Mouse (Mus musculus) urinary bladder, postnatal 4 days (tissue): Measurements from ENCODE around the gene Vps13a.
A peak's percentile ranks its signal among the peaks of the same experiment; 100 is the strongest.
"Not testable (repeated sequence)": the region's sequence is repeated elsewhere in the genome, so short reads cannot be mapped to it uniquely, and the experiment has no call there.

Source experiments
- DNase-seq, 2 experiments: peaks; one replicate each; pipeline ENCODE4 v3.0.0; 2021 to 2022; ENCODE audit warnings: low spot score in 2 of 2

Vps13a gene

DNA sequence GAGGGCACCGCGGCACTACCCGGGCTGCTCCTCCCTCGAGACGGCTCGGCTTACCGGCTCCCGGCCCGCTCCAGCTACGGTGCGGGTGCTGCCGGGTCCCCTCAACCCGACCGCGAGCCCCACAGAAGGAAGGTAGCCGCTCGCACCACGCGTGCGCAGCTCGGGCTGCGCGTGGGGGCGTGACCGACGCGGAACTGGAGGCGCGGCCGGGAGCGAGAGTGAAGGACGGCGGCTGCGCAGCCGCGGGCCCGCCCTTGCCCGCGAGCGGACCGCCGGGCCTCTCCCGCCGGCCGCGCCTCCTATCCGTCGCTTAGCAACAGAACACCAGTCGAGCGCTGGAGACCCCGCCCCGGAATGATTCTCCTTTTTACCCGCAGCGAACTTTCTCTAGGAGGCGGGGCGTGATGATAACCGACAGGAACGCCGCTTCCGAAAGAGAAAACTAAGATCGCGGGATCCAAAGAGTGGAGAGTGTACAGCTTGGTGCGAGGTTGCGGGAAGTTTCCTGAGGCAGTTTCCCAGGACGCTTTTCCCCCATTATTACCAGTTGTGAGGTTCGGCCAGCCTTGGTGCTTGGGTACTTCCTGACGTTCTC is at the start of gene Vps13a:
Gene Vps13a, minus strand, starts transcription at position 144 of the 595 bp plus-strand sequence.
- peak; percentile 84 to 87 for DNase-seq

DNA sequence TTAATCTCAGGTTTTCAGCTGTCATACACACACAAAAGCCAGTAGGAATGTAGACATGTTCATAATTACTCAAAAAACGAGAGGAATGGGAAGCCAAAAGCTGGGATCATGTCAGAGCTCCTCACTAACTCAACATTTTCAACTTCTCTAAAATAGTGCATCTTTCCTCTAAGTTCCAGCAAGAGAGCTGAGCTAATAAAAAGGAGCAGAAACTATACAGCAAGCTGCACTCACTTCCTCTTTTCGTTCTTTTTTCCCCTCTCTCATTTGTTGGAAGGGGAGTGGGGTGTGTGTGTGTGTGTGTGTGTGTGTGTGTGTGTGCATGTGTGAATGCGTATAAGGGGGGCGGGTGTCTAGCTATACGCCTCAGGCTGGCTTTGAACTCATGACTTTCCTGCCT is 46.9 kb upstream of the Vps13a start:
- no peak for DNase-seq

DNA sequence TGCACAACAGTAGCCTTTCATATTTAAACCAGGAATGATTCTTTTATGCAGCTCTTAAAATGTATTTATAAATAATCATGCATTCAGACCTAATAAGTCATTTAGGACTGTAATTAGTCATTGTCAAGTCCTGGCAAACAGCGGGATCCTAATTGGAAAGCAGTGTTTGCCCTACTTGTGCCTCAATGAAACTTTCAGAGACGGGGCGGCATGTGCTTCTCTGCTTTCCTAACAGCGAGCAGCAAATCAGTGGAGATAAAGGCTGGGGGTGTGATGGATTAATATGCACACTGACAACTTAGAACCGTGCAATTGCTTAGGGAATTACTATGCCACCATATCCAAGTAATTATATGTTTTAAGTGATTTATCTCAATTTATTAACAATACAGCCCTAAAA is 44.5 kb upstream of the Vps13a start:
- DNase-seq: no peak

DNA sequence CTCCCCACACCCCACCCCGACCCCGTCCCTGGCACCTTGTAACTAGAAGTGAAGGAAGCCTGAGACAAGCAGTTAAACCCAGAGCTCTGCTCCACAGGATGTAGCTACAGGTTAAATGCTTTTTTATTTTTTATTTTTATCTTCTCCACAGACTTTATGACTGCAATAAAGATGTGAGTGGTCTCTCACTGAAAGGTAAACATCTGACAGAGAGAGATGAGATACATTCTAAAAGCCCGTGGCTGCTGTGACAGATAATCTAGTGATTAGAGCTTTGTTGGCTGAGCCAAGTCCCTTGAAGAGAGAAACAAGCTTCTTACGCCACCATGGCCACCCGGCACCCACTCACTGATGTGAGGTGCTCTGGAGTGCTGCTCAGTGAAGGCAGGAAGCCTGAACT is 34.1 kb upstream of the Vps13a start:
- DNase-seq: no peak

DNA sequence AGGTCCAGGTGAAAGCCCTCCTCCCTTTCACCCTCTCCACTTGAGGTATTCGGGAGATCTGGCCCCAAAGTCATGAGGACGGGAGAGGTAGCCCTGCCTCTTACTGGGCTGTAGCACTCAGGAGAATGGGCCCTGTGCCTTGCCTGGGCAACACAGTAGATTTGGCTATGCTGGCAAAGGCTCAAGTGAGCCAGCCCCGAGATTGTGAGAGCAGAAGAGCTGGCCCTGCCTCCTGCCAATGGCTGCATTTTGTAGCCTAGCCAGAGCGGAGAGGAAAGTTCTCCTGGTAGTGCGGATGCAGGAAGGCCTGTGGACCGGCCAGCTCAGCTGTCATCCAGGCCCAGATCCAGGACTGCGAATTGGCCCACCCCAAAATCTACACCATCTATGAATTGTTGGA is 32.6 kb upstream of the Vps13a start:
- no peak for DNase-seq

DNA sequence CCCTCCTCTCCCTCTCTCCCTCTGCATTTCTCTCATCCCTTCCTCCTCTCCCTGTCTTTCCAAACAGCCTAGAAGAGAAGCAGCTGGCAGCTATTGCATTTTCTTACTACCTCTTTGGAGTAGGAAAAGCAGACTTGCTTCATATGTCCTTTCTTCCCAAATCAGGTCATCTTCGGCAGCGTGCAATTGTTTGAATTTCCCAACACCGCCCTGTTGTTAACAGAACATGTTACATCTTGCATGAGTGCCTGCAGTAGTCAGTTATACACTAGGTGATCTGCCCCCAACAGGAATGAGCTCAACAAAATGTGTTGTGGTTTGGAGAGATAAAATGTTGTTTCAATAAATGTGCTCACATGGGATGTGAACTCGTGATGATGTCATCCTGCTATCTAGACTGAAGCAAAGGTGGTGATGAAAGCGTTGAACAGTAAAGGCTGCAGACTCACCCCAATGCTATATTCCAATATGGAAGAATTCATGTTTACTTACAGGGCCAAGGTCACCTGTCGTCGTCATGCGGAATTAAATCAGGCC is 31.4 kb upstream of the Vps13a start:
- DNase-seq: no peak

DNA sequence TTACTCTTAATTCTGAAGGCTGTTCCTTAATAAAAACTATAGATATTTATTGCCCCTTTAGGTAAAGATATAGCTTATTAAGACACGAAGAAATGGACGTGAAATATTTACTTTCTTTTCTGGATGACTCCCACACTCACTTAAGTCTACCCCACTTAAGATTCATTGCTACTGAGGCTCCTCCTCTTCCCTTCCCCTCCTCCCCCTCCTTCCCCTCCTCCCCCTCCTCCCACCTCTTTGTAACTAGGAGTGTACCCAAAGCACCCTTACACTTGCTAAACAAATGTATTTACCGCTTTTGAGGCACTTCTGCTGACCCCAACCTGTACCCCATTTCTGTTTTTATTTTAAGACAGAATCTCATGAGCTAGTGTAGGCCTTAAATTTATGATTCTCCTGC is 24.4 kb upstream of the Vps13a start:
- DNase-seq: no peak

DNA sequence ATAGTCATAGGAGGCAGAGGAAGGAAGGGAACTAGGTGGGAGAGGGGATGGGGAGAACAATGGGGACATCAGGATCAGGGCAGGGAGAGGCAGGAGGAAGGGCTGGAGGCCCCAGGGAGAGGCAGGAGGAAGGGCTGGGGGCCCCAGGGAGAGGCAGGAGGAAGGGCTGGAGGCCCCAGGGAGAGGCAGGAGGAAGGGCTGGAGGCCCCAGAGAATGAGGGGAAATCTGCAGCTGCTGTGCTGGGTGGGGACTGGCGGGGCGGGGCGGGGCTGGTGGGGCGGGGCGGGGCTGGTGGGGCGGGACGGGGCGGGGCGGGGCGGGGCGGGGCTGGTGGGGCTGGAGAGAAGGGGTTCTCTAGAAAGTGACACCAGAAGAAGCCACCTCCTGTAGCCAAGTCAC is 23.8 kb upstream of the Vps13a start:
- no peak for DNase-seq

DNA sequence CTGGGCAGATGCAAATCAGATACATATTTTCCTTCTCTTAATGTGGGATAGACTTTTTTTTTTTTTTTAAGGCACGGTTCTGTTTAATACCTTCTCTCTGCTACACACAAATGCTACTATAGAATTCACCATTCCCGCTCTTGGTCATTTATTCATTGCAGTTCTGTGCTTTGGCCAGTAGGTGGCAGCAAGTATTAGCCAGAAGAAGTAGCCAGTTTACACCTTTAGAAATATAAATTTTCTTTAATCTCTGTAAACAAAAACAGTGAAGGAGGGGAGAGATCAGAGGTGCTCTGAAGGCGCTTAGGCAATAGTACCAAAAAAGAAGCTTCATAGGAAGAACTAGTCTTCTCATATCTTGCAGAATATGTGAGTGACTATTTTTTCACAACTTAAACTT is 22.0 kb upstream of the Vps13a start:
- DNase-seq: no peak

DNA sequence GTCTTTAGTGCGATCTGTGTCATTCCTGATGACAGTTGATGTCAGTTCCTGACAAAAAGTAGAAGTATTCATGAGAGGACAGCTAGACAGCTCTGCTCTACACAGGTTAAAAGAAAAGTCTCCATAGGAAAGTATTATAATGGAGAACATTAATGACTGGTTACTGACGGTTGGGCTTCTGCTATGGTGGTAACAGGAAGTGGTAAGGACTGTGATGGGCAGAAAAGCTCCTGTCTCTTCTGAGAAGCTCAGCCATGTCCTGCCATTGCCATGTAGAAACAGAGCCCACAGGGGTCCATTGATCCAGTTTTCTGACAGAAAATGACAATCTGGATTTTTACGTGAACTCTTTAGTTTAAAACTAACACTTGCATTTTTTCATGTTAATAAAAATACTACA is 21.4 kb upstream of the Vps13a start:
- no peak for DNase-seq

DNA sequence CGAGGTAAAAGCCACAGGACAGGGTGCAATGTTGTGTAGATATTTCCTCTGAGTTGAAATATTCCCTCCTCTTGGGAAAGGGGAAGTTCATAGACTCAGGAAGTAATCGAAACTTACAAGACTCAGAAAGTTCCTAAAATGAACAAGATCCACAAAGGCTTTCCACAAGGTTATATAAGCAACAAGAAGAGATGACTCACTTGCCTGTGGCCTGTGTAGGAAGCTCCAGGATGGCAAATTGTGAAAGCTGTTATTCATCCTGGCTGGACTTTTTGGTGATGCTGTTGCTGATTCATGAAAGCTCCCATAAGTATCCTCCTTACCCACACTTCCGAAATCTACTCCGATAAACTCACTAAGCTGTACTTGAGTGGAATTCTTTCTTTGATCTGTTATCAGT is 17.2 kb upstream of the Vps13a start:
- DNase-seq: no peak

DNA sequence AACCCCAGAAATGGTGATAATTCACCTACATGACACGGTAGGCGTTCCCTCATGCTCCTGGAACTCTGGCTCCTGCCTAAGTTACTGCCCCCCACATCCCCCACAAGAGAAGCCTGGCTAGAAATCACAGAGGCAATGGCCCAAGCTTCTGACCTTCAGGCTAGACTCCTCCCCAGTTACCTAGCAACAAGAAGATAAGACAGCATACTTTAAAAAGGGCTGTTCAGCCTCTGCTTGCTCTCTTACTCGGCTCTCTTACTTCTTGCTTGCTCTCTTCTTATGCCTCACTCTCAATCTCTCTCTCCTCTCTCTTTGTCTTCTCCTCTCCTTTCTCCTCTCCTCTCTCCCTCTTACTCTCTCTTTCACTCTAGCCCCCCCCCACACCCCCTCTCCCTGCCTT is 13.8 kb upstream of the Vps13a start:
- not testable (repeated sequence) for DNase-seq

DNA sequence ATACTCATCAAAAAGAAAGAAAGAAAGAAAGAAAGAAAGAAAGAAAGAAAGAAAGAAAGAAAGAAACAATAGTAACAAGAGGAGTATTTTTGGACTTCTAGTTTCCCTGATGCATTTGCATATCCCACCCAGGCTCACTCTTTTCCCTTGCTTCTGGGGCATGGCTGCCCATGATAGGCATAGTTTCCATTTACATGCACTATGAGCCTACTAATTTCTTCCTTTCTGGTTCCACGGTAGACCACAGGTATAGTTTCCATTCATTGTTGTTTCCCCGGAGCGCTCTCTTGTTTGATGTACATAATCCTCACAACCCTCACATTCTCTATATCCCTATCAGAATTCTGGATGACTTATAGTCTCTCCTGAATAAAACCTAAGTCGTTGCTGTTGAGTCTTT is 9.2 kb upstream of the Vps13a start:
- DNase-seq: no peak

DNA sequence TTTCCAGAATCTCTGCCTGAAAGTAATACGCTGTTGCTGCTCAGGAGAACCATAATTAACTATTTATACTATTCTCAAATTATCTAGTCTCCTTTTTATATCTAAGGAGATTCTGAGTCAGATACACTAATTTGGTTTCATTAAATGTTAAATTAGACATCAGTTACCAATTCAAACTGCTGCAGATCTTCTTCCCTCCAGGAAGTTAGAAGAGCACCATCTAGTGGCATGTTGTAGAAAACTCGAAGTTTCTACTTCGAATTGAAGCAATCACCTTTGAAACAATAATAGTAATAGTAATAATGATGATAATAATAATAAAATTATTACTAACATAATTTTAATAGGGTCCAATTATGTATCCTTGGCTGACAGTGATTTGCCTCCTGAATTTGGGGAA is 4.1 kb upstream of the Vps13a start:
- no peak for DNase-seq

DNA sequence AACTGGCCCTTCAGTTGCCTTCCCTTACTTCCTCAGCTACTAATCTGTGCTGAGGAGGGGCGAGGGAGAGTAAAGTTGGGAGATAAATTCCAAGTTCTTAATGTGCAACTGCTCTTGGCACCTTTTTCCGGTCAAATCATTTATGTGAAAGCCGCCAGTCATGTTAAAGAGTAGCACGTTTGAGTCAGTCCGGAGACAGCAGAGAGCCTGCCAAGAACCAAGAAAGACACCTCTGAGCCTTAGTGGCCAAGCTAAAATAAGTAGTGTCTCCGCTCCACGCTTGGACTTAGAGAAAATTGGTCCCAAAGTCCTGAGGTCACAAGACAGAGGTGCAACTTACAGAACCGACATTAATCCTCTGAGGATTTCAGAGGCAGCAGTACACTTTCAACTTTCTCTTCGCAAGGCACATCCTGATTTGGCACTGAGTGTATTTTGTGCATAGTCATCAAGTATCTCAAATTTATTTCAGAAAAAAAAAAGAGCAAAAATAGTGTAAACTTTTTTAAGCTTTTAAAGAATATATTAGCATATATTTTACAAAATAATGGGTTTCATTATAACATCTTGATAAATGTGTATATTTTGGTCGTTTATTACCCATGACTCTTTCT is 780 bp upstream of the Vps13a start:
- DNase-seq: no peak

DNA sequence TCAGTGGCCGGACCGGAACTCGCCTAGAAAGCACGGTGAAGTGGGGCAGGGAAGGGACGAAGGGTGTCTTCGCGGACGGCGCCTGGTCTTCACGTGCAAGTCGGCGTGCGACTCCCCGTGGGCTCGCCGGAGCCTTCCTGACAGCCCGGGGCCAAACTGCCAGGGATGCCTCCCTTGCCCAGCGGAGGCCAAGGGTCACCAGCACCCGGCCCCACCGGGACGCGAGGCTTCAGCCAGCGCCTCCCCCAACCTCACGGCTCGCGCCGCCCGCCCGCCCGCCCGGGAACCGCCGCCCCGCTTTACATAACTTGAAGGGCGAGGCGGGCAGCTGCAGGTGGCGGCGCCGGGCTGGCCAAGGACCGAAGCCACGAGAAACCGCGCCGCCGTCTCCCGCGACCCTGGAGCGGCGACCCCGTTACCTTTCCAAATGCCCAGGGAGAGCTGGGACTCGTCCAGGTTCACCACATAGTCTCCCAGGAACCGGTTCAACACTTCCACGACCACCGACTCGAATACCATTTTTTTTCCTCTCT is 416 bp downstream of the Vps13a start:
- DNase-seq: peak in 1 of 2 experiments; percentile 34

DNA sequence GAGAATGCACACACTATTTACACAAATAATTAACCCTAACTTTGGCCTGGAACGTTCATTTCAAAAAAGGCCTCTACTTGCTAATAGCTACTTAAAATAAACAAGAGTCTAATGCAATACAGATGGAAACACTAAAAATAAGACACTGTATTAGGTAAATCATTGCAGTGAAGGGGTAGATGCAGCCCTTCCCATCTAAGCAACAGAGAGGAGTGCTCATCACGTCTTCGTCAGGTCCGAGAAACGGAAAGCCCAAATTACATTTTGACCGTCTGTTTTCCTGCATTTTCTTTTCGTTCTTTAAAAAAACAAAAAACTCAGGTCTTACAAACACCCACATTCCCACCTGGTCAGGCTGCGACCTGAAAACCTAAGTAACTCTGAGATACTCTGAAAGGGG is 947 bp downstream of the Vps13a start:
- no peak for DNase-seq

DNA sequence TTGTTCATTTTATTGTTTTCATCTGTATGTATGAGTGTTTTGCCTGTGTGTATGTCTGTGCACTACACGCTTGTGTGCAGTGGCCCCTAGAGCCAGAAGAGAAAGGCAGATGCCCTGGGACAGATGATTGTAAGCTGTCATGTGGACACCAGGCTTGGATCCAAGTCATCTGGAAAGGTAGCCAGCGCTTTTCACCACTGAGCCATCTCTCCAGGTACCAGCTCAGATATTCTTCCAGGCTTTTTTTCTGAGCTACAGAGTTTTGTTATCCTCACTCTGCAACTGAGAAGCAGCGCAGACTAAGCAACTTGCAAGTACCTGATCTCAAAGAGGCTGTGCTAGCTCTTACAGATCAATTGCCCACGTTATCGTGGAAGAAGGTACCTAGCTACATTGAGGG is 1.5 kb downstream of the Vps13a start:
- DNase-seq: no peak

DNA sequence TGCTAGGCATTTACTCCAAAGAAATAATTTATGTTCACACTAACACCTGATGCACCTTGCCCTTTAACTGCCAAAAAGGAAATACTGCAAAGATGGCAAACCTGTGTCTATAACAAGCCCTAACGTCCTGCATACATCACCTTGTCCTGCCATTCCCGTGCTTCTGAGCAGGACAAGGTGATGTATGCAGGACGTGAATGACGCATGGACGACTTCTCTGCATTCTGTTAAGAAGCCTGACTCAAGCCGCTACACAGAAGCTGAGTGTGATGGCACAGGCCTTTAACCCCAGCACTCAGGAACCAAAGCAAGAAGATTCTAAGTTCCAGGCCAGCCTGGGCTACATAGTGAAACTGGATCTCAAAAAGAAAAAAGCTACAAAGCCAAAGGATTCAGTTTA is 2.2 kb downstream of the Vps13a start:
- DNase-seq: no peak

DNA sequence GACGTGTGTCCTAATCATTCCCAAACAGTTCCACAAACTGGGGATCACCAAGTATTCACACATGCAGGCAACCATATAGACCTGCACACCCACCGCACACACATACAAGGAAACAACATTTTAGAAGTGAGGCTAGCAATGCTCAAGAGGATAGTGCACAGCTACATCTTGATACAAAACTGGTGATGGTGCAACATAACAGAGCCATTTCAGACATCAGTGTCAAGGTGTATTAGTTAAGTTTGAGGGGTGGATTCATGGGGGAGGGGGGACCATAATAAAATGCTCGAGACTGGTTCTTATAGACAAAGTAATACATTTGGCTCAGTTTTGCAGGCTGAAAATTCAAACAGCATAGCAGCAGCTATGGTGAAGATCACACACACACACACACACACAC is 2.8 kb downstream of the Vps13a start:
- no peak for DNase-seq

DNA sequence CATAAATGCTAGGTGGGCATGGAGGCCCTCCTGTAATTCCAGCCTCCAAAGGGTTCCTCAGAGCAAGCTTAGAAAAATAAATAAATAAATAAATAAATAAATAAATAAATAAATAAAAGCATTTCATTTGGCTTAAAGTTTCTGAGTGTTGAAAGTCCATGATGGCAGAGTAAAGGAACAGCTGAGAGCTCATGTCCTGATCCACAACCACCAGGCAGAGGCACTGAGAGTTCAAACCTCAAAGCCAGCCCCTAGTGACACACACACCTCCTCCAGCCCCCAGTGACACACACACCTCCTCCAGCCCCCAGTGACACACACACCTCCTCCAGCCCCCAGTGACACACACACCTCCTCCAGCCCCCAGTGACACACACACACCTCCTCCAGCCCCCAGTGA is 3.3 kb downstream of the Vps13a start:
- not testable (repeated sequence) for DNase-seq

DNA sequence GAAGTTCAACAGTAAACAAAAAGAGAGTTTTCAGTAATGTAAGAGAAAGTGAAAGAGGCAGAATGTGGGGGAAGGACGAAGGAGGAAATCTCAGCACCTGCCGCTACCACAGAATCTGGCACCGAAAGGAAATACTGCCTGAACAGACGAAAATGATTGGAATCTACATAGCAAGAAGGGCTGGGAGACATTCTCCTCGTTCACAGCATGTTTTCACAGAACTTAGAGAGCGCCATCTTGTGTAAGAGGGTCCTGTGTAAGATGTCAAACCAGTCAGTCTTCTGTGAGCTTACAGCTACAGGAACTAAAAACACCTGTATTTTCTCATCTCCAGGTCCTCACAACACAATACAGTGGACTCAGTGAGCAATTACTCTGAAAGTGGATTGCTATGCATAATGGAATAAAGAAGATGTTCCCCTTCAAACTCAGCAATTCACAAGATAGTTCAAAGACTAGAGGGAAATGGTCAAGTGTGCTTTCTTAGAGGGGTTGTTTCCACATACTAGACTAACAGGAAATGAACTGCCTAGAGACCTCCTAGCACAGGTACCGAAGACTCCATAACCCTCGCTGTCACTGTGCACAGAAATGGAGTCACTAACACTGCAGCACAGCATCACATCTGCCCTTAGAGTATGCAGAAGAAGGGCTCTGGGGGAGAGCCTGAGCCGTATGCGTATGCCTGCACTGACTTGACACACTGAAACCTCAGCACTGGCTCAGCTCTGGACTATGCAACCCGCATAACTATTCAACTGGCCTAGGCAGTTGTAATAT is 7.3 kb downstream of the Vps13a start:
- no peak for DNase-seq

DNA sequence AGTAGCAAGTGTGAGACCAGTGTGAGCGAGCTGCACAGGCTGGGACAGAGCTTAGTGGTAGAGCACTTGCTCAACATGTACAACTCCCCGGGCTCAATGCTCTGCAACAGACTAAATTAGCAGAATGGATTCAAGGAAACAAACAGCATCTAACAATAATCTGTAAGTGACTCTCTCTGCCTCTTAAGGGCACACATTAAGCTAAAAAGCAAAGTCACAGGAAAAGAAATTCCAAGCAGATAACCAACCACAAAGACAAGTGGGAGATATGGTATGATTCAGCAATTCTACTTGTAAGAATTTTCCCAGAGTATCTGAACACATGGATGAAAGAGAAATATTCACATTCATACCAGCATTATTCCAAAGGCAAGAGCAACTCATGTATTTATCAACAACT is 13.3 kb downstream of the Vps13a start:
- DNase-seq: no peak
